Mouse (Mus musculus) thymus, postnatal 0 days (tissue): ENCODE results near the gene Gm7247. TPM values are rescaled to one million over a fixed set of nuclear protein-coding genes. Genes with fewer than 3 reads are reported as not detected.
A peak's percentile ranks its signal among the peaks of the same experiment; 100 is the strongest.
"Not testable (repeated sequence)": the region's sequence is repeated elsewhere in the genome, so short reads cannot be mapped to it uniquely, and the experiment has no call there.

Experiments
- DNase-seq: peaks from one replicate; pipeline ENCODE4 v3.0.0-alpha.2; 2015; ENCODE audit warnings: low spot score
- polyA plus RNA-seq: library from polyadenylated mRNA; unstranded; fragments of >200 nt; fragmentation: Nextera tagmentation; extraction: Ambion mirVana; gene quantifications from 2 replicates; pipeline ENCODE4 v1.2.1, GENCODE M21; 2015

Gm7247 gene
- polyA plus RNA-seq, result not detected in 2 replicates

DNA sequence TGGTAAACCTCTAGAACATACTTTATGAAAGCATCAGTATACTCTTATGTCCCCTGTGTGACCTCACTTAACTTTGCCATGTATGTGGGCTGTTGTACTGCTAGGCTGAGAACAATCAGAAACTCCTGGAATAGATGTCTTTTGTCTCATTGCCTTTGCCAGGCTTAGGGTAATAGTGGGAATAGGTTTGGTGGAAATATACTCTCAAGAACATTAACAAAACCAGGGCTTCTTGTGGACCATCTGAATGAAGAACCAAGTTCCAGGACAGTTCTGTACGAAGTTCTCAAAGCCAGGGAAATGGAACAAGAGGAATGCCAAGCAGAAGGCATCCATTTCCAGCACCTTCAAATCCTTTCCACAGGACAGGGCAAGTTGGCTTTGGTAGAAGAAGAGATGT lies at the start of gene Gm7247:
Gene Gm7247 (plus strand): TSS at position 301 of the 400 bp plus-strand sequence.
- no peak for DNase-seq

GRCm38 (mm10) chr14:51324001-51324400 lies 37.6 kb upstream of the Gm7247 start:
- no peak for DNase-seq

GRCm38 (mm10) chr14:51346027-51346426 lies 15.5 kb upstream of the Gm7247 start:
- no peak for DNase-seq

DNA sequence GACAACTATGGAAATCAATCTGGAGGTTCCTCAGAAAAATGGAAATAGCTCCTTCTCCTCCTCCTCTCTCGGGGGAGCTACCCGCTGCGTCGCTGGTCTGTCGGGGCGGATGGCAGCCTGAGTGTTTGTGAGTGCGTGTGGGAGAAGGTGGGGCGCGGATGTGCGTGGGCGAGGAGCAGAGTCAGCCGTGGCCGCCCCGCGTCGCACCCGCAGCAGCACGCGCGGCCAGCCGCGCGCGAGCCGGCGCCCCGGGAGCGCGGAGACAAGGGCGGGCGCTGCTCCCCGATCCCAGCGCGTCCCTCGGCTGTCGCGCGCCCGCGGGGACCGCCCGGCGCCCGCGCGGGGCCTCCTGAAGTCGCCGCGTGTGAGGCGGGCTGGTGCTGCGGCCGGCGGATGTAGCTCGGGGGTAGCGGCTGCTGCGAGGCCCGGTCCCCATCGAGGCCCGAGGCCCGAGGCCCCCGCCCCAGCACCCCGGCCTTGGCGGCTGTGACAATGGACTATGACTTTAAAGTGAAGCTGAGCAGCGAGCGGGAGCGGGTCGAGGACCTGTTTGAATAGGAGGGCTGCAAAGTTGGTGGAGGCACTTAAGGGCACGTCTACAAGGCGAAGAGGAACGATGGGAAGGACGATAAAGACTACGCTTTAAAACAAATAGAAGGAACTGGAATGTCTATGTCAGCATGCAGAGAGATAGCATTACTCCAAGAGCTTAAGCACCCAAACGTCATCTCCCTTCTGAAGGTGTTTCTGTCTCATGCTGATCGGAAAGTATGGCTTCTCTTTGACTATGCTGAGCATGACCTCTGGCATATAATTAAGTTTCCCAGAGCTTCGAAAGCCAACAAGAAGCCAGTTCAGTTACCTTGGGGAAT lies 3.2 kb upstream of the Gm7247 start:
- DNase-seq, result no peak

DNA sequence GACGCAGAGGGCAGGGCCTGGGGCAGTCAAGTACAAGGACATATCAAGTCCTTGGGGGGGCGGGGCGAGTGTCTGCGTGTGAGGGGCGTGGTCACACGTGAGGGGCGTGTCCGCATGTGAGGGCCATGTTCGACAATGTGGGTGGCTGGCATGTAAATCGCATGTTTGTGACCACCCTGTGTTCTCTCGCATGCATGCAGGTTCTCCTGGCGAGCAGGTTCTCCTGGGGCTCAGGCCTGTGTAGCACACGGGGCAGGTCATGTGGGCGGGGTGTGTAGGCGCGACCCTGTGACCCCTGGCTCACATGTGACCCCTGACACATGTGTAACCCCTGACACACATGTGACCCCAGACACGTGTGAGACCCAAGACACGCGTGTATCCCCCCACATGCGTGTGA lies 21.2 kb downstream of the Gm7247 start:
- no peak for DNase-seq

DNA sequence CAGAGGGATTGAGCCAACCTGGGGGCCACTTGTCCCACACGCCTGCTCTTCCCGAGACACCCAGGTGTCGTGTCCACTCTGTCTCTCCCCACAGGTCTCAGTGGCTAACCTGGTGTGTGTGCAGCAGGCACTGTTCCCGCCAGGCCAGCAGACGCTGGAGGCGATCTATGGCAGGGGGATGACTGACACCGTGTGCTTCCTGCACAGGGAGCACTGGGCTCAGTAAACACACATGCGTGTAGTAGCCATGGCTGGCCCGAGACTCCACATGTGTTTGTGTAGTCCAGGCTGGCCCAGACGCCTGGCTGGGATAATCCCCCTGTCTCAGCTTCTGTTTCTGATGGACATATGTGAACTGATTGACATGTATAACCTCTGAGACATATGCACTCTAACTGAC lies 22.8 kb downstream of the Gm7247 start:
- peak; percentile 50 for DNase-seq

DNA sequence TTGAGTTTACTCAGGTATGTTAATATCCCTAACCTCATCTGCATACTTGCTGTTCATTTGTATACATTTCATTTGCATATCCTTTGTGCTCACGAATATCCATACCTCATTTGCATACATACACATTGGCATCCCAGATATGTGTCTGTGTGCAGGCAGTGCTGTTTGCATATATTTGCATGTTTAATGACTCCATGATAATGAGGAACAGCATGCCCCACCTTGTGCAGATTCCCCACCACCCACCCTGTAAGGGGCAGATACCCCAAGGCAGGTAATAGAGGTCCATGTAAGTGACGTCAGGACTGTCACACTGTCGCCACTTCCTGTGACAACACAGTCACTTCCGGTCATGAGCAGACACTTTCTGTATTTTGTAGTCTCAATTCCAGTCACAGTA lies 24.2 kb downstream of the Gm7247 start:
- DNase-seq, result peak; percentile 59

- DNase-seq, result peak; percentile 16
These were observed 26.2 kb downstream of the Gm7247 start for GRCm38 (mm10) chr14:51387768-51388167.

- DNase-seq, result no peak
These were observed 26.7 kb downstream of the Gm7247 start for GRCm38 (mm10) chr14:51388222-51388621.

- no peak for DNase-seq
These were observed 49.0 kb downstream of the Gm7247 start, which contains the start of gene Vmn2r88 for GRCm38 (mm10) chr14:51410520-51410919. Vmn2r88 (plus strand) TSS chr14:51410820.

DNA sequence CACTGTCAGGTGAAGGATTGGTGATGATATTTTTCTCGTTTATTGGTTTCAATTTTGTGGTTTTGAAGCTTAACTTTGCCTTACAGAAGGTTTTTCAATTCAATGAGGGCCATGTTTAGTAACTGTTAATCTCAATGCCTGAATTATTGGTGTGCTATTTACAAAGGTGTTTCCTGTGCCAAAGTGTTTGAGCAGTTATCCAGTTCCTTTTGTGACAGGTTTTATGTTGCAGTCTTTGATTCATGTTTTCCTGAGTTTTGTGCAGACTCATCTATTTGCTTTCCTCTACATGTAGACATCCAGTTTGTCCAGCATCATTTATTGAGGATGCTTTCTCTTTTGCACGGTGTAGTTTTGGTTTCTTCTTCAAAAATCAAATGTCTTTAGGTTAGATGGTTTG lies 62.3 kb downstream of the Gm7247 start:
- no peak for DNase-seq

GRCm38 (mm10) chr14:51430138-51430537 lies 68.6 kb downstream of the Gm7247 start:
- DNase-seq, result not testable (repeated sequence)

DNA sequence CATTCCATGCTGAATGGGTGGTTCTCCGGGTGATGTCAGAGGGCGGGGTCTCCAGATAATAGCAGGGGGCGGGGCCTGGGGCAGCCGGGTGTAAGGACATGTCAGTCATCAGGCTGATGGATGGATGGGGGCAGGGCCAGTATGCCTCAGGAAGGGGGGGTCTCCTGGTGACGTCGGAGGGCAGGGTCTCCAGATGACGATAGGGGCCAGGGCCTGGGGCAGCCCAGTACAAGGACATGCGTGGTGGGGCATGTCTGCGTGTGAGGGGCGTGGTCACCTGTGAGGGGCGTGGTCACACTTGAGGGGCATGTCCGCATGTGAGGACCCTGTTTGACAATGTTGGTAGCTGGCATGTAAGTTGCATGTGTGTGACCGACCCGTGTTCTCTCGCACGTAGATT lies 73.0 kb downstream of the Gm7247 start:
- no peak for DNase-seq

DNA sequence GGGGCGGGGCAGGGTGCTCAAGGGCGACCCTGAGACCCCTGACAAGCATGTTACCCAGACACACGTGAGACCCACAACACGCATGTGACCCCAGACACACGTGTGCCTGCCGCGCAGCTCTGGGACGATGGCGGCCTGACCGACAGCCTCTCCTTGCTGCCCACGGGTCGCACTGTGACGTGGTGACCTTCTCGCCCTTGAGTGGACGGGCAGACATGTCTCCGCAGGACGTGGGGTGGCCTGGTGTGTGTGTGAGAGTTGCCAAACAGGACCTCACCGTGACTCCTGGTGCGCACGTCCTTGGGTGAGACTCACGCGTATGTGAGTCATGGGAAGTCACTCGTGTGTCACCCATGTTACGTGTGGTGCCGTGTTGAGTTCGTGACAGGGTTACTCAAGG lies 73.5 kb downstream of the Gm7247 start:
- no peak for DNase-seq

DNA sequence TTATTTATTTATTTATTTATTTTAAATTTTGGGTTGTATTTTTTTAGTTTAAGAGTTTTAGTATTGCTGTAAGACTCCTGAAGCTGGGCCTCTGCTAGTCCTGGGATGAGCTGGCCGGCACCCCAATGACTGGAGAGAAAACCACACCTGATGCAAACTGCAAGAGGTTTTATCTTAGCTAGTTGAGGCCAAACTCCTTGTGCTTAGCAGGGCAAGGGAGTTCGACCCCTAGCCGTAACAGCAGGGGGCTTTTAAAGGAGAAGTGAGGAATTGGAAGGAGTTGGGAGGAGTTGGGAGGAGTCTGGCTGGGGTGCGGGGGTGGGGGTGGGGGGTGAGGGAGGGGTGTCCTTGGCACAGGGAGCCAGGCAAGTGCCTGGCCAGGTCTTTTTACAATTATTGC lies 77.4 kb downstream of the Gm7247 start:
- DNase-seq, result no peak

DNA sequence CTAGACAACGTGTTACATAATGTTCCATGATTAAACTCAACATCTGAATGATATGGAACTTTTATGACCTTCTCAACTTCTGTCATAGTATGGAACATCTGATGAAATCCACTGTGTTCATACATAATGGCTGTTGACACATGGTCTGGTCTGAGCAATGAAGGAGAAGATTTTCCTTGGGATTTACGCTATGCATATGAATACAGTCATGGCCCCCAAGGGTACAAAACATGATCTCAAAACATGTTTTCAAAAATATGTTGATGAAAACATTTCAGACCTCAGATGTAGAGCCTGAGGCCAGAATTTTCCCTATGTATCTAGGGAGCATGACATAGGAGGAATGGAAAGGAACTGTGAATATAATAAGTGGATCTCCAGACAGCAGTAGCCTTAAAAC lies 90.0 kb downstream of the Gm7247 start, which contains the start of gene Vmn2r89:
Gene Vmn2r89 (plus strand): TSS at position 301 of the 400 bp plus-strand sequence.
- not testable (repeated sequence) for DNase-seq

- DNase-seq, result not testable (repeated sequence)
These were observed 118.7 kb downstream of the Gm7247 start for GRCm38 (mm10) chr14:51480278-51480677.

DNA sequence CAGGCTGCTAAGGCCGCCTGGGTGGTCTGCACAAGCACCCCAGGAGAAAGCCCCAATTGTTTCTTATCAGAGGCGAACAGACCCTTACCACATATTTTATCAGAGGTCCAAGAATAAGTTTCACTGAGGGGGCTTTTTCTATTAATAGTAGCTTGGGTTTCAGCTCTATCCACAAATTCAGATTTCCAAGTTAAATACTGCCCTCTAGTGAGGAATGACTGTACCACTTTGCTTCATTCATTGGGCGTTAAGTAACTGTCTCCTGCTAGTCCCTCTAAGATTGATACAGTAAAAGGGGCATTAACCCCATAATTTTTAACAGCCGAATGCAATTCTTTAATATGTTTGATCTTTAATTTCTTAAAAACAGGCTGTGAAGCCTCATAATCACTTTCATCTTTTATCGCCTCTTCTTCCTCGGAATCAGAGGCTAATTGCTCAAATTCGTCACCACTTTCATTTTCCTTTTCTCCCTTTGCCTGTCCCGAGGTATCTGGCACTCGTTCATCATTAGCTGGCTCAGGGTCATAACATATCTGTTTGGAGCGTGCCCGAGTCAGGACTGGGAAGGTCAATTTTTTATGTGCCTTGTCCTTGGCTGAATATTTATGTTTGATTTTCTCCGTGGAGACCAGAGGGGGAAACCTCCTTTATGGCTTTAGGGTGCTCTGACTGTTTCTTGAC lies 119.9 kb downstream of the Gm7247 start:
- not testable (repeated sequence) for DNase-seq

- no peak for DNase-seq
These were observed 120.6 kb downstream of the Gm7247 start for GRCm38 (mm10) chr14:51482051-51482715.

GRCm38 (mm10) chr14:51482971-51483381 lies 121.4 kb downstream of the Gm7247 start:
- DNase-seq, result not testable (repeated sequence)

DNA sequence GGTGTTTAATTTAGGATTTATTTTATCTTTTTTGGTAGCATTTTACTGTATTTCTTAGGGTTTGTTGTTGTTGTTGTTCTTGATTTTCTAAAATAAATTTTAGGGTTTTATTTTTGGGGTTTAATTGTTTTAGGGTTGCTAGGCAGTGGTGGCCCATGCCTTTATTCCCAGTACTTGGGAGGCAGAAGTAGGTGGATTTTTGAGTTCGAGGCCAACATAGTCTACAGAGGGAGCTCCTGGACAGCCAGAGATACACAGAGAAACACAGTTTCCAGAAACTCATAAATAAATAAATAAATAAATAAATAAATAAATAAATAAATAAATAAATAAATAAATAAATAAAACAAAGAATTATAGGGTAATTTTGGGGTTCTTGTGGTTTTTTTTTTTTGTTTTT lies 122.1 kb downstream of the Gm7247 start:
- no peak for DNase-seq

GRCm38 (mm10) chr14:51486111-51486510 lies 124.6 kb downstream of the Gm7247 start:
- DNase-seq, result no peak
